ENCODE assay signal across 10 mouse cellular contexts in genomic region chr2:22933556-22933955, GRCm38 (mm10).
"Had no signal": no experiment of that assay in that cellular context is flagged by ENCODE, and none has a peak within 500 bp of the region (broad histone marks: within the 10 kb centered on the region; RNA-seq: fewer than 3 reads in every experiment).

No protein-coding gene starts in this region.

- H3K4me2 ChIP-seq: limb, embryonic 13.5 days; midbrain, embryonic 13.5 days had no signal

- H3K27me3 ChIP-seq: limb, embryonic 13.5 days; midbrain, embryonic 13.5 days had no signal

- DNase-seq: kidney, postnatal 36 days; left cerebral cortex, postnatal 4 days; lung, adult 18-20 months; right cerebral cortex, postnatal 14 days; thymus, adult 2 months; thymus, postnatal 25 days had no signal

- H3K4me3 ChIP-seq: limb, embryonic 13.5 days; midbrain, embryonic 13.5 days had no signal

- ATAC-seq: midbrain, embryonic 13.5 days had no signal

- H3K4me1 ChIP-seq: limb, embryonic 13.5 days; midbrain, embryonic 13.5 days had no signal

- H3K9me3 ChIP-seq: limb, embryonic 13.5 days; midbrain, embryonic 13.5 days had no signal

- H3K27ac ChIP-seq: kidney, postnatal 0 days; limb, embryonic 13.5 days; liver, embryonic 14.5 days; midbrain, embryonic 13.5 days had no signal

- H3K9ac ChIP-seq: limb, embryonic 13.5 days; liver, embryonic 14.5 days; midbrain, embryonic 13.5 days had no signal
